In genomic region chr6:100336591-100337148, GRCm38 (mm10) we compare ENCODE assay signal across 8 mouse cellular contexts. TPM values are rescaled to one million over a fixed set of nuclear protein-coding genes. Genes with fewer than 3 reads are reported as not detected.
DNase-seq lines count a peak whose midpoint lies in the region; ATAC-seq lines count a peak whose summit lies in the region.

No protein-coding gene starts in this region.

- peak overlapping the region; percentile 30 for H3K4me2 ChIP-seq in hindbrain, embryonic 12.5 days (replicated peaks)

- ATAC-seq in hindbrain, embryonic 12.5 days (ENCODE audit: low FRiP score) = peak; percentile 62
- no peak for ATAC-seq in erythroid progenitor cell, adult 5-6 weeks (replicated peaks; ENCODE audit: low FRiP score, poor library complexity, severe bottlenecking)

- H3K27ac ChIP-seq in hindbrain, embryonic 12.5 days = no peak overlapping the region

- peaks cover 23% of the 10 kb centered on the region for H3K27me3 ChIP-seq in hindbrain, embryonic 12.5 days

- H3K4me3 ChIP-seq in hindbrain, embryonic 12.5 days = no peak overlapping the region

- H3K9ac ChIP-seq in hindbrain, embryonic 12.5 days = no peak overlapping the region

- no peaks in the 10 kb centered on the region for H3K9me3 ChIP-seq in hindbrain, embryonic 12.5 days (replicated peaks)

- H3K4me1 ChIP-seq in hindbrain, embryonic 12.5 days = peaks cover 25% of the 10 kb centered on the region

- no peaks in the 10 kb centered on the region for H3K36me3 ChIP-seq in hindbrain, embryonic 12.5 days

- DNase-seq in lung, adult 18-20 months = peak; percentile 9 to 13
- no peak for DNase-seq in lung, postnatal 4 days
- peak; percentile 40 for DNase-seq in fibroblast of lung, adult 2 months (ENCODE audit: low read depth)
- peak; percentile 54 for DNase-seq in mesoderm, embryonic 11.5 days (ENCODE audit: low read depth, low spot score)
- no peak for DNase-seq in right cerebral cortex, adult 2 months (ENCODE audit: low spot score in 2 of 2)
- DNase-seq in ovary, postnatal 36 days (ENCODE audit: low spot score) = no peak

- WGBS in hindbrain, embryonic 12.5 days = 10% methylated on average over 14 of the region's 14 CpGs

RNA-seq across cellular contexts. Expression of gene Rybp, which starts 49.4 kb away (rescaled TPM):
- polyA plus RNA-seq in hindbrain, embryonic 12.5 days (2016; fragmentation: Nextera tagmentation; extraction: Ambion mirVana) = 18.4 and 21.0 TPM in 2 replicates
- 12.2 and 18.4 TPM in 2 replicates for total RNA-seq in erythroid progenitor cell, adult 5-6 weeks (2015; ENCODE audit: low replicate concordance)
- total RNA-seq in erythroid progenitor cell, adult 5-6 weeks (2017; ENCODE audit: low replicate concordance) = 7.1 and 11.7 TPM in 2 replicates

Comparison
In these comparisons a context has a peak if more than half of its experiments do, and no peak if none do; other contexts are left out.
1. DNase-seq: peak in lung, adult 18-20 months (2 of 2), fibroblast of lung, adult 2 months (single experiment) and mesoderm, embryonic 11.5 days (single experiment); none in lung, postnatal 4 days (0 of 2), right cerebral cortex, adult 2 months (0 of 2) and ovary, postnatal 36 days (single experiment).